Mouse (Mus musculus): ENCODE results near the gene Rxra.

DNA sequence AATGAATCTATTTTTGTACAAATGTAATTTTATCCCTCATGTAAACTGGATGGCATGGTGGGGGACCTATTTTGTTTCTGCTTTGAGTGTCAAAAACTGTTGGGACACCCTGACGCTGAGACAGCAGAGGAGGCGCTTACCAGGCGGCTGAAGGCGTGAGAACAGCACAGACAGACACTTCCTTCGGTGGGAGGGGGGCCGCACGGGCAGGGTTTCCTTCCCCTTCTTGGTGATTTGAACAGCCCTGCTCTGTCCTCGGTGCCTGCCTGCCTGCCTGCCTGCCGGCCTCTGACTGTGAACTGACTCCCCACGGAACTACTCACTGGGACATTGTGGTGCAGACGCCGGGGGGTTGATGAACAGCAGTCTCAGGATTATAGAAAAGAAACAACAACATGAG is 86.3 kb downstream of the Rxra start:
- TF ChIP-seq POLR2A (IDR thresholded peaks at IDR 0.05; ENCODE audit: borderline replicate concordance, insufficient read depth, low read length) (no peak), CTCF (IDR thresholded peaks at IDR 0.05; ENCODE audit: borderline replicate concordance, insufficient read depth, low read depth, low read length) (no peak)

Measured in cerebellum, adult 2 months (tissue).